Mouse (Mus musculus): ENCODE measurements around the gene Zfp93. TPM values are rescaled to one million over a fixed set of nuclear protein-coding genes. Genes with fewer than 3 reads are reported as not detected.

Gene Zfp93
- 8.3 and 9.7 TPM in 2 replicates for polyA plus RNA-seq (2014; fragmentation: Nextera tagmentation; extraction: Ambion mirVana)

GRCm38 (mm10) chr7:24270288-24270672 is at the start of gene Zfp93:
Zfp93 (plus strand) TSS chr7:24270420.
- ATAC-seq (ENCODE audit: insufficient number of reproducible peaks, insufficient read depth, low FRiP score, low read depth), result peak; percentile 94
- Histone ChIP-seq H3K4me3 (ENCODE audit: low read depth, low read length) (peak within 1 kb of the TSS; percentile 53), H3K9me3 (ENCODE audit: control insufficient read depth, low read depth, low read length) (no peaks in the 10 kb centered on the region), H3K4me2 (replicated peaks; ENCODE audit: low read depth, low read length) (peak within 1 kb of the TSS; percentile 55), H3K9ac (replicated peaks; ENCODE audit: low read depth, low read length) (peak within 1 kb of the TSS; percentile 23; the same call in 1 of the 2 replicates), H3K36me3 (ENCODE audit: control insufficient read depth, insufficient read depth, low read length) (peaks cover 15% of the 10 kb centered on the region; the same call in 1 of the 2 replicates), H3K27me3 (ENCODE audit: control insufficient read depth, insufficient read depth, low read length) (no peaks in the 10 kb centered on the region), H3K27ac (ENCODE audit: low read length) (peak within 1 kb of the TSS; percentile 56; the same call in 1 of the 2 replicates), H3K4me1 (ENCODE audit: control insufficient read depth, insufficient read depth, low read length) (0 out of 2 replicates have a peak, but pooled peaks cover 2% of the 10 kb centered on the region)
- WGBS, result under 1% methylated on average over 12 of the region's 12 CpGs

GRCm38 (mm10) chr7:24237040-24237791 is 33.0 kb upstream of the Zfp93 start, which contains the start of gene Zfp109:
Zfp109 (minus strand) TSS chr7:24237560.
- WGBS, result 5% methylated on average over 28 of the region's 28 CpGs

GRCm38 (mm10) chr7:24253779-24254615 is 16.2 kb upstream of the Zfp93 start:
- no peaks in the 10 kb centered on the region for H3K36me3 ChIP-seq (ENCODE audit: control insufficient read depth, insufficient read depth, low read length)
- H3K4me2 ChIP-seq (replicated peaks; ENCODE audit: low read depth, low read length), result peak overlapping the region; percentile 62
- no peak overlapping the region for H3K27ac ChIP-seq (ENCODE audit: low read length)
- H3K4me1 ChIP-seq (ENCODE audit: control insufficient read depth, insufficient read depth, low read length), result no peaks in the 10 kb centered on the region
- no peaks in the 10 kb centered on the region for H3K27me3 ChIP-seq (ENCODE audit: control insufficient read depth, insufficient read depth, low read length)
- ATAC-seq (ENCODE audit: insufficient number of reproducible peaks, insufficient read depth, low FRiP score, low read depth), result peak; percentile 35; the same call in 1 of the 2 replicates
- no peaks in the 10 kb centered on the region for H3K9me3 ChIP-seq (ENCODE audit: control insufficient read depth, low read depth, low read length)
- H3K9ac ChIP-seq (replicated peaks; ENCODE audit: low read depth, low read length), result no peak overlapping the region
- peak overlapping the region; percentile 51 for H3K4me3 ChIP-seq (ENCODE audit: low read depth, low read length)
- 63% methylated on average over 9 of the region's 9 CpGs for WGBS

More at GRCm38 (mm10) chr7:24237040-24237791, 33.0 kb upstream of the Zfp93 start, which contains the start of gene Zfp109:
- ATAC-seq (ENCODE audit: insufficient number of reproducible peaks, insufficient read depth, low FRiP score, low read depth), result peak; percentile 74
- peak within 1 kb of the TSS; percentile 73 for H3K4me2 ChIP-seq (replicated peaks; ENCODE audit: low read depth, low read length)
- H3K36me3 ChIP-seq (ENCODE audit: control insufficient read depth, insufficient read depth, low read length), result peaks cover 5% of the 10 kb centered on the region; the same call in 1 of the 2 replicates
- no peaks in the 10 kb centered on the region for H3K27me3 ChIP-seq (ENCODE audit: control insufficient read depth, insufficient read depth, low read length)
- H3K9ac ChIP-seq (replicated peaks; ENCODE audit: low read depth, low read length), result peak within 1 kb of the TSS; percentile 57
- peaks cover 5% of the 10 kb centered on the region; the same call in 1 of the 2 replicates for H3K4me1 ChIP-seq (ENCODE audit: control insufficient read depth, insufficient read depth, low read length)
- no peak within 1 kb of the TSS for H3K27ac ChIP-seq (ENCODE audit: low read length)
- no peaks in the 10 kb centered on the region for H3K9me3 ChIP-seq (ENCODE audit: control insufficient read depth, low read depth, low read length)
- H3K4me3 ChIP-seq (ENCODE audit: low read depth, low read length), result peak within 1 kb of the TSS; percentile 76

- H3K4me1 ChIP-seq (ENCODE audit: control insufficient read depth, insufficient read depth, low read length), result no peaks in the 10 kb centered on the region
- WGBS, result 15% methylated on average over 21 of the region's 21 CpGs
- peaks cover 2% of the 10 kb centered on the region; the same call in 1 of the 2 replicates for H3K36me3 ChIP-seq (ENCODE audit: control insufficient read depth, insufficient read depth, low read length)
- no peaks in the 10 kb centered on the region for H3K9me3 ChIP-seq (ENCODE audit: control insufficient read depth, low read depth, low read length)
- peak within 1 kb of the TSS; percentile 69 for H3K9ac ChIP-seq (replicated peaks; ENCODE audit: low read depth, low read length)
- ATAC-seq (ENCODE audit: insufficient number of reproducible peaks, insufficient read depth, low FRiP score, low read depth), result peak; percentile 87
- no peak within 1 kb of the TSS; the same call in 1 of the 2 replicates for H3K27ac ChIP-seq (ENCODE audit: low read length)
- peak within 1 kb of the TSS; percentile 51 for H3K4me3 ChIP-seq (ENCODE audit: low read depth, low read length)
- H3K4me2 ChIP-seq (replicated peaks; ENCODE audit: low read depth, low read length), result peak within 1 kb of the TSS; percentile 62
- no peaks in the 10 kb centered on the region for H3K27me3 ChIP-seq (ENCODE audit: control insufficient read depth, insufficient read depth, low read length)
Measured at GRCm38 (mm10) chr7:24254633-24255474, 15.4 kb upstream of the Zfp93 start, which contains the start of gene Zfp108. Zfp108 (plus strand) TSS chr7:24254794.

GRCm38 (mm10) chr7:24259306-24259999 is 10.8 kb upstream of the Zfp93 start:
- Histone ChIP-seq H3K27ac (ENCODE audit: low read length) (no peak overlapping the region), H3K4me1 (ENCODE audit: control insufficient read depth, insufficient read depth, low read length) (no peaks in the 10 kb centered on the region), H3K4me3 (ENCODE audit: low read depth, low read length) (no peak overlapping the region), H3K36me3 (ENCODE audit: control insufficient read depth, insufficient read depth, low read length) (peaks cover 6% of the 10 kb centered on the region; the same call in 1 of the 2 replicates), H3K9ac (replicated peaks; ENCODE audit: low read depth, low read length) (no peak overlapping the region), H3K27me3 (ENCODE audit: control insufficient read depth, insufficient read depth, low read length) (no peaks in the 10 kb centered on the region), H3K9me3 (ENCODE audit: control insufficient read depth, low read depth, low read length) (no peaks in the 10 kb centered on the region), H3K4me2 (replicated peaks; ENCODE audit: low read depth, low read length) (no peak overlapping the region)
- ATAC-seq (ENCODE audit: insufficient number of reproducible peaks, insufficient read depth, low FRiP score, low read depth), result no peak
- 89% methylated on average over 13 of the region's 13 CpGs for WGBS

GRCm38 (mm10) chr7:24260000-24260312 is 10.3 kb upstream of the Zfp93 start:
- Histone ChIP-seq H3K9ac (replicated peaks; ENCODE audit: low read depth, low read length) (no peak overlapping the region), H3K36me3 (ENCODE audit: control insufficient read depth, insufficient read depth, low read length) (peaks cover 6% of the 10 kb centered on the region; the same call in 1 of the 2 replicates), H3K4me2 (replicated peaks; ENCODE audit: low read depth, low read length) (no peak overlapping the region), H3K9me3 (ENCODE audit: control insufficient read depth, low read depth, low read length) (no peaks in the 10 kb centered on the region), H3K4me3 (ENCODE audit: low read depth, low read length) (no peak overlapping the region), H3K4me1 (ENCODE audit: control insufficient read depth, insufficient read depth, low read length) (no peaks in the 10 kb centered on the region), H3K27me3 (ENCODE audit: control insufficient read depth, insufficient read depth, low read length) (no peaks in the 10 kb centered on the region), H3K27ac (ENCODE audit: low read length) (no peak overlapping the region)
- 90% methylated on average over 4 of the region's 4 CpGs for WGBS
- no peak for ATAC-seq (ENCODE audit: insufficient number of reproducible peaks, insufficient read depth, low FRiP score, low read depth)

GRCm38 (mm10) chr7:24268176-24269155 is 1.8 kb upstream of the Zfp93 start:
- H3K9ac ChIP-seq (replicated peaks; ENCODE audit: low read depth, low read length), result no peak overlapping the region
- WGBS, result 71% methylated on average over 24 of the region's 24 CpGs
- no peak for ATAC-seq (ENCODE audit: insufficient number of reproducible peaks, insufficient read depth, low FRiP score, low read depth)
- no peak overlapping the region for H3K4me3 ChIP-seq (ENCODE audit: low read depth, low read length)
- no peaks in the 10 kb centered on the region for H3K27me3 ChIP-seq (ENCODE audit: control insufficient read depth, insufficient read depth, low read length)
- H3K36me3 ChIP-seq (ENCODE audit: control insufficient read depth, insufficient read depth, low read length), result no peaks in the 10 kb centered on the region
- H3K9me3 ChIP-seq (ENCODE audit: control insufficient read depth, low read depth, low read length), result no peaks in the 10 kb centered on the region
- H3K4me1 ChIP-seq (ENCODE audit: control insufficient read depth, insufficient read depth, low read length), result 0 out of 2 replicates have a peak, but pooled peaks cover 2% of the 10 kb centered on the region
- H3K27ac ChIP-seq (ENCODE audit: low read length), result no peak overlapping the region
- H3K4me2 ChIP-seq (replicated peaks; ENCODE audit: low read depth, low read length), result no peak overlapping the region

All from stomach, embryonic 14.5 days (tissue).